8 mouse cellular contexts compared by ENCODE assay signal in the genomic region with DNA sequence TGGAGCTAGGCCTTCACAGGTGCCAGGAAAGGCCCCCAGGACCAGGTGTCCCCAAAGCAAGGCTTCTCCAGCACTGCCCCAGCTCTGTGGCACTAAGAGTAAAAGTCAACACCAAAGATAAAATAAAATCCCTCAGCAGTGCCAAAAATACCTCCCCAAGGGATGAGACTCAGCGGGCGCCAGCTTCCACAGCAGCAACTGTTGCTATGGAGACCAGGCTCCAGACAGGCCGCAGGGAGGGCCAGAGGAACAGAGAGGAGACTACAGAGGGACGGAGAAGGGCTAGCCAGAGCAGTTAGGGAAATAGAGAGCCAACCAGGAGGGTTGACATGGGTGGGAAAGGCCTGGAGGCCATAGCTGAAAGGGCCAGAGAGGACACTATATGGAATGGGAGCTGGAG. TPM values are rescaled to one million over a fixed set of nuclear protein-coding genes. Genes with fewer than 3 reads are reported as not detected.
DNase-seq lines count a peak whose midpoint lies in the region; ATAC-seq and TF ChIP-seq lines count a peak whose summit lies in the region.

No protein-coding gene starts in this region.

- H3K27ac ChIP-seq in cerebellum, adult 2 months (ENCODE audit: insufficient read depth, low read length): 0 out of 2 replicates have a peak overlapping the region, but pooled peaks have one; percentile 17
- H3K27ac ChIP-seq in liver, postnatal 0 days (ENCODE audit: low read depth): no peak overlapping the region

- WGBS in cerebellum, adult 2 months: 18% methylated on average over 4 of the region's 4 CpGs
- 64% methylated on average over 4 of the region's 4 CpGs for WGBS in liver, postnatal 0 days (ENCODE audit: insufficient replicate concordance)

- no peak for TF ChIP-seq POLR2A in cerebellum, adult 2 months (IDR thresholded peaks at IDR 0.05; ENCODE audit: borderline replicate concordance, insufficient read depth, low read length)

- H3K36me3 ChIP-seq in liver, postnatal 0 days (replicated peaks; ENCODE audit: insufficient read depth, low read length): no peaks in the 10 kb centered on the region

- no peak overlapping the region for H3K9ac ChIP-seq in liver, postnatal 0 days (replicated peaks)

- DNase-seq in cerebellum, adult 2 months: peak; percentile 50 to 68
- DNase-seq in cerebellum, adult 11 months: no peak
- DNase-seq in cerebellum, postnatal 10 days: peak; percentile 60 to 72
- peak; percentile 71 to 74 for DNase-seq in heart, adult 9 months (ENCODE audit: low spot score in 2 of 2)
- DNase-seq in left cerebral cortex, adult 9 months (ENCODE audit: low spot score in 2 of 2): peak; percentile 53 to 70
- peak; percentile 80 to 86 for DNase-seq in right cerebral cortex, postnatal 10 days (ENCODE audit: low spot score in 2 of 2)
- DNase-seq in kidney, adult 11 months: no peak
- DNase-seq in liver, postnatal 0 days: no peak

- H3K4me1 ChIP-seq in cerebellum, adult 2 months (ENCODE audit: control insufficient read depth, insufficient read depth, low read length): peaks cover 80% of the 10 kb centered on the region
- peaks cover 7% of the 10 kb centered on the region for H3K4me1 ChIP-seq in liver, postnatal 0 days (ENCODE audit: insufficient read depth)

- no peak for TF ChIP-seq EP300 in liver, postnatal 0 days (IDR thresholded peaks at IDR 0.05; ENCODE audit: low read depth)

- TF ChIP-seq CTCF in cerebellum, adult 2 months (IDR thresholded peaks at IDR 0.05; ENCODE audit: borderline replicate concordance, insufficient read depth, low read depth, low read length): no peak
- no peak for TF ChIP-seq CTCF in liver, postnatal 0 days (IDR thresholded peaks at IDR 0.05; ENCODE audit: low read depth)

- no peaks in the 10 kb centered on the region for H3K27me3 ChIP-seq in cerebellum, adult 2 months (ENCODE audit: control insufficient read depth, insufficient read depth, low read length)
- H3K27me3 ChIP-seq in liver, postnatal 0 days (ENCODE audit: insufficient read depth, low read length): no peaks in the 10 kb centered on the region

- no peak overlapping the region for H3K4me3 ChIP-seq in cerebellum, adult 2 months (replicated peaks; ENCODE audit: insufficient read depth, low read depth, low read length)
- H3K4me3 ChIP-seq in liver, postnatal 0 days (ENCODE audit: low read depth, low read length): no peak overlapping the region

- no peak overlapping the region for H3K4me2 ChIP-seq in liver, postnatal 0 days (ENCODE audit: low read depth, low read length)

- ATAC-seq in liver, postnatal 0 days: no peak

- no peaks in the 10 kb centered on the region for H3K9me3 ChIP-seq in liver, postnatal 0 days (ENCODE audit: low read length)

RNA-seq across cellular contexts. Expression of a gene that starts 18.0 kb away (rescaled TPM):
- polyA plus RNA-seq in cerebellum, adult 2 months (2012; rRNA removed): 73.2 and 78.3 TPM in 2 replicates
- polyA plus RNA-seq in liver, postnatal 0 days (2015; fragmentation: Nextera tagmentation; extraction: Ambion mirVana): 0.13 and 0.15 TPM in 2 replicates

RNA-seq across cellular contexts. Expression of a gene that starts 57.4 kb away (rescaled TPM):
- 87.5 and 91.1 TPM in 2 replicates for polyA plus RNA-seq in cerebellum, adult 2 months (2012; rRNA removed)
- 106 and 118 TPM in 2 replicates for polyA plus RNA-seq in liver, postnatal 0 days (2015; fragmentation: Nextera tagmentation; extraction: Ambion mirVana)

Comparison
In these comparisons a context has a peak if more than half of its experiments do, and no peak if none do; other contexts are left out.
1. DNase-seq: peak in cerebellum, adult 2 months (2 of 2), cerebellum, postnatal 10 days (2 of 2), heart, adult 9 months (2 of 2), left cerebral cortex, adult 9 months (2 of 2) and right cerebral cortex, postnatal 10 days (2 of 2); none in cerebellum, adult 11 months (single experiment), kidney, adult 11 months (single experiment) and liver, postnatal 0 days (single experiment).
2. RNA of a gene that starts 18.0 kb away (polyA plus RNA-seq): 73.2 to 78.3 TPM in cerebellum, adult 2 months; 0.13 to 0.15 TPM in liver, postnatal 0 days; every median in the first group is over 10 times any median in the second.